Mouse (Mus musculus): Measurements from ENCODE around the gene Rrm1. TPM values are rescaled to one million over a fixed set of nuclear protein-coding genes. Genes with fewer than 3 reads are reported as not detected.

Rrm1 gene
- polyA plus RNA-seq, 1 experiment from 2014 or later, result 153 TPM

GRCm38 (mm10) chr7:102458618-102459380 is 17.3 kb downstream of the Rrm1 start:
- no peak for ATAC-seq (ENCODE audit: low read depth)
- WGBS (ENCODE audit: insufficient replicate concordance), result 80% methylated on average over 5 of the region's 5 CpGs

GRCm38 (mm10) chr7:102467566-102467965 is 26.1 kb downstream of the Rrm1 start:
- H3K27ac ChIP-seq (ENCODE audit: low read length), result no peak overlapping the region
- no peaks in the 10 kb centered on the region for H3K4me1 ChIP-seq (ENCODE audit: control insufficient read depth, low read depth, low read length)
- H3K36me3 ChIP-seq (ENCODE audit: control insufficient read depth, insufficient read depth), result peaks cover 73% of the 10 kb centered on the region
- ATAC-seq (ENCODE audit: low read depth), result no peak
- H3K9me3 ChIP-seq (replicated peaks; ENCODE audit: control insufficient read depth, low read length), result no peaks in the 10 kb centered on the region
- no peaks in the 10 kb centered on the region for H3K27me3 ChIP-seq (ENCODE audit: control insufficient read depth, insufficient read depth, low read depth, low read length)
- H3K4me2 ChIP-seq (ENCODE audit: low read depth, low read length), result no peak overlapping the region
- no peak overlapping the region for H3K4me3 ChIP-seq (ENCODE audit: low read depth, low read length)
- no peak overlapping the region for H3K9ac ChIP-seq (ENCODE audit: low read depth, low read length)
- WGBS (ENCODE audit: insufficient replicate concordance), result 86% methylated on average over 8 of the region's 8 CpGs

More at GRCm38 (mm10) chr7:102458618-102459380, 17.3 kb downstream of the Rrm1 start:
- Histone ChIP-seq H3K27ac (ENCODE audit: low read length) (no peak overlapping the region), H3K9ac (ENCODE audit: low read depth, low read length) (no peak overlapping the region), H3K27me3 (ENCODE audit: control insufficient read depth, insufficient read depth, low read depth, low read length) (no peaks in the 10 kb centered on the region), H3K4me2 (ENCODE audit: low read depth, low read length) (no peak overlapping the region), H3K4me3 (ENCODE audit: low read depth, low read length) (no peak overlapping the region), H3K36me3 (ENCODE audit: control insufficient read depth, insufficient read depth) (peaks cover 89% of the 10 kb centered on the region), H3K9me3 (replicated peaks; ENCODE audit: control insufficient read depth, low read length) (no peaks in the 10 kb centered on the region), H3K4me1 (ENCODE audit: control insufficient read depth, low read depth, low read length) (no peaks in the 10 kb centered on the region)

GRCm38 (mm10) chr7:102472675-102473074 is 31.2 kb downstream of the Rrm1 start:
- no peak overlapping the region for H3K4me3 ChIP-seq (ENCODE audit: low read depth, low read length)
- no peak overlapping the region for H3K9ac ChIP-seq (ENCODE audit: low read depth, low read length)
- no peak overlapping the region for H3K4me2 ChIP-seq (ENCODE audit: low read depth, low read length)
- H3K4me1 ChIP-seq (ENCODE audit: control insufficient read depth, low read depth, low read length), result no peaks in the 10 kb centered on the region
- no peaks in the 10 kb centered on the region for H3K27me3 ChIP-seq (ENCODE audit: control insufficient read depth, insufficient read depth, low read depth, low read length)
- H3K36me3 ChIP-seq (ENCODE audit: control insufficient read depth, insufficient read depth), result peaks cover 22% of the 10 kb centered on the region
- no peak for ATAC-seq (ENCODE audit: low read depth)
- 68% methylated on average over 5 of the region's 5 CpGs for WGBS (ENCODE audit: insufficient replicate concordance)
- no peaks in the 10 kb centered on the region for H3K9me3 ChIP-seq (replicated peaks; ENCODE audit: control insufficient read depth, low read length)
- H3K27ac ChIP-seq (ENCODE audit: low read length), result no peak overlapping the region

DNA sequence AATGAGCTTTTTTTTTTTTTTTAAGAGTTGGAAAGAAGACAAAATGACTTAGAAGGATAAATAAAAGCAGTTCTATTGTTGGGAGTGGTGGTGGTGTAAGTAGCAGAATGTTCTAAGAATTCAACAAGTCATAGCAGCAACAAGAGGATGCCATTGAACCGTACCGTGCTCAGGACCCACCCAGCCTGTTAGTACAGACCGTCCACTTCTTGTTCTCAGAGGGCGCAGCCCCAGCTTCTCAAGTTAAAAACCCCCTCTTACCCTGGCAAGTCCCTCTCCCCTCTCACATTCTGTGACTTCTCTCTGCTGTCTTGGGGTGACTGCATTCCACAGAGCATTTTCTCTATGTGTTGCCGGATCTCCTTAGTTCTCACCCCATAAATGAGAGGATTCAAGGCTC is 35.1 kb downstream of the Rrm1 start:
- no peaks in the 10 kb centered on the region for H3K36me3 ChIP-seq (ENCODE audit: control insufficient read depth, insufficient read depth)
- no peaks in the 10 kb centered on the region for H3K9me3 ChIP-seq (replicated peaks; ENCODE audit: control insufficient read depth, low read length)
- H3K4me1 ChIP-seq (ENCODE audit: control insufficient read depth, low read depth, low read length), result no peaks in the 10 kb centered on the region
- ATAC-seq (ENCODE audit: low read depth), result no peak
- 85% methylated on average over 5 of the region's 5 CpGs for WGBS (ENCODE audit: insufficient replicate concordance)
- no peaks in the 10 kb centered on the region for H3K27me3 ChIP-seq (ENCODE audit: control insufficient read depth, insufficient read depth, low read depth, low read length)
- no peak overlapping the region for H3K27ac ChIP-seq (ENCODE audit: low read length)
- H3K4me3 ChIP-seq (ENCODE audit: low read depth, low read length), result no peak overlapping the region
- H3K9ac ChIP-seq (ENCODE audit: low read depth, low read length), result no peak overlapping the region
- no peak overlapping the region for H3K4me2 ChIP-seq (ENCODE audit: low read depth, low read length)

DNA sequence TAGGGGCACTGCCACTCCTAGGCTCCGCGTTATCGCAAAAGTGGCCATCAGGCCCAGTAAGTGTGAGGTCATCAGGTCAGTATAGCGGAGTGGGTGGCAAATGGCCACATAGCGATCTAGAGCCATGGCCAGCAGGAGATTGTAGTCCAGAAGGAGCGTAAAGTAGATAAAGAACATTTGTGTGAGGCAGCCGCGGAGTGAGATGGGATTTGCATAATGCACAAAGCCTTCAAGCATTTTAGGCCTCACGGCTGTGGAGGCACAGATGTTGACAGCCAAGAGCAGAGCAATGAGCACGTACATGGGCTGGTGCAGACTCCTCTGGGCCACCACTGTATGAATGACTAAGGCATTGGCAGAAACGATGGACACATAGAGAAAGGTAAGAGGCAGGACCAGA is 35.9 kb downstream of the Rrm1 start:
- no peak overlapping the region for H3K4me2 ChIP-seq (ENCODE audit: low read depth, low read length)
- H3K9me3 ChIP-seq (replicated peaks; ENCODE audit: control insufficient read depth, low read length), result no peaks in the 10 kb centered on the region
- H3K4me1 ChIP-seq (ENCODE audit: control insufficient read depth, low read depth, low read length), result no peaks in the 10 kb centered on the region
- H3K4me3 ChIP-seq (ENCODE audit: low read depth, low read length), result no peak overlapping the region
- no peak overlapping the region for H3K27ac ChIP-seq (ENCODE audit: low read length)
- ATAC-seq (ENCODE audit: low read depth), result no peak
- H3K27me3 ChIP-seq (ENCODE audit: control insufficient read depth, insufficient read depth, low read depth, low read length), result no peaks in the 10 kb centered on the region
- WGBS (ENCODE audit: insufficient replicate concordance), result 84% methylated on average over 11 of the region's 11 CpGs
- H3K9ac ChIP-seq (ENCODE audit: low read depth, low read length), result no peak overlapping the region
- no peaks in the 10 kb centered on the region for H3K36me3 ChIP-seq (ENCODE audit: control insufficient read depth, insufficient read depth)

DNA sequence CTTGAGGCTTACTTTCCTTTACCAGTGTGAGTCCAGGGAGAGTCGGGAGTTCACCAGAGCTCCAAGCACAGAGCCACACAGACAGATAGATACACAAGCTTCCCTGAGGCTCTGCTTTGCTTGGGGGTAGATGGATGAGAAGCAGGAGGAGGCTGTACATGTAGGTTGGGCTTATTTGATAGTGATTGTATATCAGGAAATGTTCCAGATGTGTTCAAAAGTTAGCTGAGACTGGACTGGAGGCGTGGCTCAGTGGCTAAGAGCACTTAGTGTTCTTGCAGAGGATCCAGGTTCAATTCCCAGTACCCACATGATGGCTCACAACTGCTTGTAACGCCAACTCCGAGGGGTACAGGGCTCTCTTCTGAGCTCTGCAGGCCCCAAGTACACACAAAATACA is 36.9 kb downstream of the Rrm1 start:
- no peak for ATAC-seq (ENCODE audit: low read depth)
- Histone ChIP-seq H3K27me3 (ENCODE audit: control insufficient read depth, insufficient read depth, low read depth, low read length) (no peaks in the 10 kb centered on the region), H3K4me1 (ENCODE audit: control insufficient read depth, low read depth, low read length) (no peaks in the 10 kb centered on the region), H3K9ac (ENCODE audit: low read depth, low read length) (no peak overlapping the region), H3K4me2 (ENCODE audit: low read depth, low read length) (no peak overlapping the region), H3K9me3 (replicated peaks; ENCODE audit: control insufficient read depth, low read length) (no peaks in the 10 kb centered on the region), H3K36me3 (ENCODE audit: control insufficient read depth, insufficient read depth) (no peaks in the 10 kb centered on the region), H3K27ac (ENCODE audit: low read length) (no peak overlapping the region), H3K4me3 (ENCODE audit: low read depth, low read length) (no peak overlapping the region)
- 73% methylated on average over 4 of the region's 4 CpGs for WGBS (ENCODE audit: insufficient replicate concordance)

- H3K4me2 ChIP-seq (ENCODE audit: low read depth, low read length), result no peak overlapping the region
- H3K4me3 ChIP-seq (ENCODE audit: low read depth, low read length), result no peak overlapping the region
- no peaks in the 10 kb centered on the region for H3K9me3 ChIP-seq (replicated peaks; ENCODE audit: control insufficient read depth, low read length)
- H3K4me1 ChIP-seq (ENCODE audit: control insufficient read depth, low read depth, low read length), result no peaks in the 10 kb centered on the region
- no peak for ATAC-seq (ENCODE audit: low read depth)
- H3K36me3 ChIP-seq (ENCODE audit: control insufficient read depth, insufficient read depth), result no peaks in the 10 kb centered on the region
- 75% methylated on average over 3 of the region's 3 CpGs for WGBS (ENCODE audit: insufficient replicate concordance)
- H3K9ac ChIP-seq (ENCODE audit: low read depth, low read length), result no peak overlapping the region
- H3K27ac ChIP-seq (ENCODE audit: low read length), result no peak overlapping the region
- H3K27me3 ChIP-seq (ENCODE audit: control insufficient read depth, insufficient read depth, low read depth, low read length), result no peaks in the 10 kb centered on the region
These were observed 37.4 kb downstream of the Rrm1 start for GRCm38 (mm10) chr7:102478926-102479325.

DNA sequence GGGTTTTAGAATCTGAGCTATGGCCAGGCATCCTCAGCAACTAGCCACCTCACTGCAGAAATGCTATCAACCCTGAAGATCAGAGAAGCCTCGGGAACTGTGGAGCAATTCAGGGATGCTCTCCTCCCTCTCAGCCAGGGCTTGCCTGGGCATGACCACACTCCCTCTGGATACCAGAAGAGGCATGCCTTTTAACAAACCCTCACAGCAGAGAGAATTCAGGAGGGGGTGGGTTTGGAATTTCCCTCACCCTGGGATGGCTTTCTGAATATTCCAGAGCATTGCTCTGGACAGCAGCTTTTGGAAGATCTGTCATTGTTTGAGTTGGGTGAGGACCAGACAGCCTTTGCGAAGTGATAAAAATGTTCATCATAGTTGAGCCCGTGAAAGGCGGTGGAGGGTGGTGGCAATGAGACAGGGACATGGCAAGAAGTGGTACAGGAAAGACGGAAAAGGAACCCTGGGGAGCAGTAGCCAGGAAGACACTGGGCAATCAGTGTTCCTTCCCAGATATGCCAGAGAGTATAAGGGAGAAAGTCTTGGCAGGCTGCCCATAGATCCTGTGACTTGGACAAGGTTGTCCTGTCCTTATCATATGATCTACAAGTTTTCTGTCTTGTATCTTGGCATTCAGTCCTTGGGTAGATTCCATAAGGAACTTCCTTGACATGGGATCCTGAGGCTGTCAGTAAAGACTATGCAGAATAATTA is 38.0 kb downstream of the Rrm1 start:
- no peak overlapping the region for H3K4me3 ChIP-seq (ENCODE audit: low read depth, low read length)
- H3K9me3 ChIP-seq (replicated peaks; ENCODE audit: control insufficient read depth, low read length), result no peaks in the 10 kb centered on the region
- H3K4me1 ChIP-seq (ENCODE audit: control insufficient read depth, low read depth, low read length), result no peaks in the 10 kb centered on the region
- no peak overlapping the region for H3K9ac ChIP-seq (ENCODE audit: low read depth, low read length)
- no peaks in the 10 kb centered on the region for H3K36me3 ChIP-seq (ENCODE audit: control insufficient read depth, insufficient read depth)
- H3K27ac ChIP-seq (ENCODE audit: low read length), result no peak overlapping the region
- H3K27me3 ChIP-seq (ENCODE audit: control insufficient read depth, insufficient read depth, low read depth, low read length), result no peaks in the 10 kb centered on the region
- 68% methylated on average over 5 of the region's 5 CpGs for WGBS (ENCODE audit: insufficient replicate concordance)
- no peak for ATAC-seq (ENCODE audit: low read depth)
- H3K4me2 ChIP-seq (ENCODE audit: low read depth, low read length), result no peak overlapping the region

DNA sequence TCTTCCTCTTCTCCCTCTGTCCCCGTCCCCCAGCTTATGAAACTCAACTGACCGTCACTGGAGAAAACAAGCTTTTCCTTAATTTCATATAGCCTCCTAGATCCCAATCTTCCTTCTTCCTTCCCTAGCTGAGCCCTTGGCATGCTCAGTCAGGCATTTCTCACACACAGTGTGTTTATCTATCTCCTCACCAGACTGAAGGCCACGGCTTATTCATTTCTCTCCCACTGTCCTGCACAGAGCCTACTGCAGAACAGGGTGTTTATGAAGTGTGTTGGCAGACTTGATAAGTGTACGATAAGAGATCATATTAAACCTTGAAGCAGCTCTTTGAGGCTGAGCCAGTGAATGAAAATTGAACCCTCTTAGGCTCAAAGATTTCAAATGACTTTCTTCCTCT is 39.3 kb downstream of the Rrm1 start:
- H3K36me3 ChIP-seq (ENCODE audit: control insufficient read depth, insufficient read depth), result no peaks in the 10 kb centered on the region
- H3K4me2 ChIP-seq (ENCODE audit: low read depth, low read length), result no peak overlapping the region
- no peaks in the 10 kb centered on the region for H3K27me3 ChIP-seq (ENCODE audit: control insufficient read depth, insufficient read depth, low read depth, low read length)
- H3K9ac ChIP-seq (ENCODE audit: low read depth, low read length), result no peak overlapping the region
- peaks cover 3% of the 10 kb centered on the region; the same call in 1 of the 2 replicates for H3K4me1 ChIP-seq (ENCODE audit: control insufficient read depth, low read depth, low read length)
- H3K4me3 ChIP-seq (ENCODE audit: low read depth, low read length), result no peak overlapping the region
- ATAC-seq (ENCODE audit: low read depth), result no peak
- H3K9me3 ChIP-seq (replicated peaks; ENCODE audit: control insufficient read depth, low read length), result no peaks in the 10 kb centered on the region
- 57% methylated on average over 4 of the region's 4 CpGs for WGBS (ENCODE audit: insufficient replicate concordance)
- H3K27ac ChIP-seq (ENCODE audit: low read length), result no peak overlapping the region
